Mouse (Mus musculus): ENCODE results near the gene Cebpz. TPM values are rescaled to one million over a fixed set of nuclear protein-coding genes. Genes with fewer than 3 reads are reported as not detected.
A peak's percentile ranks its signal among the peaks of the same experiment; 100 is the strongest.

The Cebpz gene
- polyA plus RNA-seq, 1 experiment from 2014 or later = 63.5 TPM

DNA sequence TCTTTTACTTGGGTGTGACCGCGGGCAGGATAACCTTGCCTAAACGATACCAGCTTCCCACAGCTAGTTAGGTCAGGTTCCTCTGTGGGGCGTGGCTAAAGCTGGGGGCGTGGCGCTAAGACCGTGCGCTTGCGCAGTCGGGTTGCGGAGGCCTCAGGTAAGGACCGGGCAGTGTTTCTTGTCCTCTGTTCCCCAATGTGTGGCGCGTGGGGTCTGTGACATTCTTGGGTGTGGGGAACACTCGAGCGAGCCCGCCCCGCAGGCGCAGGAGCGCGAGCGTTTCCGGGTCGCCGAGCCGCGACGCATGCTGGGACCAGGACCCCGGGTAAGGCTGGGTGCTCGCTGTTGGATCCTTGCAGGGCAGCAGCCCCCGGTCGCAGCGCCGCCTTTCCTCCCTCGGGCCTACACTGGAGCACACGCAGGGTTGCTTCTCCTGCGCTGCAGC, 20.5 kb downstream of the Cebpz start, which contains the start of gene Cebpzos:
Cebpzos (plus strand) TSS at position 132 of the 445 bp plus-strand sequence.
- Histone ChIP-seq H3K4me1 (replicated peaks; ENCODE audit: control insufficient read depth, insufficient read depth, low read length) (peaks cover 11% of the 10 kb centered on the region), H3K9me3 (ENCODE audit: control insufficient read depth, low read length) (no peaks in the 10 kb centered on the region)

DNA sequence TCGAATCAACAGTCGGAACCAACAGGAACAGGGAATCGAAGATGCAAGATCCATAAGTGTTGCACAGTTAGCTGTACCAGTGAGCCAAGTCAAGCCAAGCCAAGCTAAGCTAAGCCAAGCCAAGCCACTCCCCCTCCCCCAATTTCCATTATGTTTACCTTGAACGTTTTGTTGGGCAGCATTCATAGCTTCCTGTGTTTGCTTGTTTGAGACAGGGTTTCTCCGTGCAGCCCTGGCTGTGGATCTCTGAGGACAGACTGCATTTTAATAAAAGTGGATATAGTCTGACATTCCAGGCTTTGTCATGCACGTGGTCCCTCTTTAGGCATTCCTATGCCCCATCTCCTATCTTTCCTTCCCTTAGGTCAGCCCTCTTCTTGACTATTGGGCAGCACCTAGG, 21.1 kb downstream of the Cebpz start:
- DNase-seq (ENCODE audit: low spot score) = peak; percentile 64
- Histone ChIP-seq H3K9ac (ENCODE audit: low read length) (no peak overlapping the region; the same call in 1 of the 2 replicates), H3K4me1 (replicated peaks; ENCODE audit: control insufficient read depth, insufficient read depth, low read length) (peaks cover 11% of the 10 kb centered on the region), H3K36me3 (ENCODE audit: control insufficient read depth, insufficient read depth, low read length) (peaks cover 23% of the 10 kb centered on the region), H3K27me3 (replicated peaks; ENCODE audit: control insufficient read depth, insufficient read depth, low read length) (no peaks in the 10 kb centered on the region), H3K4me2 (ENCODE audit: low read length) (peak overlapping the region; percentile 91), H3K27ac (ENCODE audit: low read depth) (peak overlapping the region; percentile 79; the same call in 1 of the 2 replicates), H3K4me3 (ENCODE audit: low read depth, low read length) (peak overlapping the region; percentile 78), H3K9me3 (ENCODE audit: control insufficient read depth, low read length) (no peaks in the 10 kb centered on the region)
- peak; percentile 45; the same call in 1 of the 2 replicates for ATAC-seq (replicated peaks; ENCODE audit: low FRiP score, low TSS enrichment, low read depth)
- WGBS = 52% methylated on average over 6 of the region's 6 CpGs

More for the DNA sequence above, 20.5 kb downstream of the Cebpz start, which contains the start of gene Cebpzos:
- Histone ChIP-seq H3K27ac (ENCODE audit: low read depth) (peak within 1 kb of the TSS; percentile 79), H3K9ac (ENCODE audit: low read length) (peak within 1 kb of the TSS; percentile 74), H3K4me2 (ENCODE audit: low read length) (peak within 1 kb of the TSS; percentile 91), H3K36me3 (ENCODE audit: control insufficient read depth, insufficient read depth, low read length) (peaks cover 29% of the 10 kb centered on the region), H3K27me3 (replicated peaks; ENCODE audit: control insufficient read depth, insufficient read depth, low read length) (no peaks in the 10 kb centered on the region), H3K4me3 (ENCODE audit: low read depth, low read length) (peak within 1 kb of the TSS; percentile 78)
- under 1% methylated on average over 37 of the region's 37 CpGs for WGBS
- peak; percentile 94 for DNase-seq (ENCODE audit: low spot score)
- peak; percentile 90 for ATAC-seq (replicated peaks; ENCODE audit: low FRiP score, low TSS enrichment, low read depth)

DNA sequence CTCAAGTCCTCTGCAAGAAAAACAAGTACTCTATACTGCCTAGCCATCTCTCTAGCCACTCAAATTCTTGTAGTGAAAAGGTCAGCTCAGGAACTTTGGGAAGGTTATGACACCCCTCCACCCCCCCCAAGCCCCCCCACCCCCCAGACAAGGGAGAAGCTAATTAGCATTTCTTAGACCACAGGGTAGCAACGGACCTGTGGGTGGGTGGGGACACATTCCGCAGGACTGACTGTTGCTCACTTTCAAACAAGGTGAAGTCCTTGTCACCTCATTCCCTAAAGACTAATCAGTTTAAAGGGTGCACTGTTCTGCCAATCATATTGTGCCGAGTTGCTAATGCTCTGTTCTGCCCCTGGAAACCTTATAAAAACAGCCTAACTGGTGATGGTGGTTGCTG, 22.9 kb downstream of the Cebpz start:
- 70% methylated on average over 3 of the region's 3 CpGs for WGBS
- Histone ChIP-seq H3K9me3 (ENCODE audit: control insufficient read depth, low read length) (no peaks in the 10 kb centered on the region), H3K27ac (ENCODE audit: low read depth) (no peak overlapping the region), H3K4me3 (ENCODE audit: low read depth, low read length) (no peak overlapping the region), H3K4me2 (ENCODE audit: low read length) (no peak overlapping the region), H3K36me3 (ENCODE audit: control insufficient read depth, insufficient read depth, low read length) (peaks cover 5% of the 10 kb centered on the region; the same call in 1 of the 2 replicates), H3K27me3 (replicated peaks; ENCODE audit: control insufficient read depth, insufficient read depth, low read length) (0 out of 2 replicates have a peak, but pooled peaks cover 2% of the 10 kb centered on the region), H3K9ac (ENCODE audit: low read length) (no peak overlapping the region), H3K4me1 (replicated peaks; ENCODE audit: control insufficient read depth, insufficient read depth, low read length) (peaks cover 11% of the 10 kb centered on the region)
- DNase-seq (ENCODE audit: low spot score) (no peak), ATAC-seq (replicated peaks; ENCODE audit: low FRiP score, low TSS enrichment, low read depth) (no peak)

DNA sequence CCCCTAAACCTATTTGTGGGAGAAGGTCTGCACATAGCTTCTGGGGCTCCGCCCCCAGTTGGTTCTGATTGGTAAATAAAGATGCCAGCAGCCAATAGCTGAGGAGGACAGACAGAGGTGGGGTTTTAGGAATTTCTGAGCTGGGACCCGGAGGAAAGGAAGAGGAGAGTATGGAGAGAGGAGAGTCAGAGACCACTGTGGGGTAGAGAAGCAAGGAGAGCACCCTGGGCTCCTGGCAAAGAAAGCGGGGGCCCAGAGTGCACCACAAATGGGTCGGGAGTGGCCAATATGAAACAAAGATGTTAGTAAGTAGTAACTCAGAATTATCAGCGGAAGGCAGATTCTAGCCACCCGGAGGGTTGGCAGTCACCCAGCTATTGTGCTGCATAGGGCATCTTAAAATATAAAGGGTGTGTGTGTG, 24.0 kb downstream of the Cebpz start:
- WGBS = 30% methylated on average over 6 of the region's 6 CpGs
- H3K27me3 ChIP-seq (replicated peaks; ENCODE audit: control insufficient read depth, insufficient read depth, low read length) = 0 out of 2 replicates have a peak, but pooled peaks cover 2% of the 10 kb centered on the region
- ATAC-seq (replicated peaks; ENCODE audit: low FRiP score, low TSS enrichment, low read depth) (no peak), DNase-seq (ENCODE audit: low spot score) (no peak)
- H3K4me2 ChIP-seq (ENCODE audit: low read length) = peak overlapping the region; percentile 47
- H3K9me3 ChIP-seq (ENCODE audit: control insufficient read depth, low read length) = no peaks in the 10 kb centered on the region
- H3K4me3 ChIP-seq (ENCODE audit: low read depth, low read length) = peak overlapping the region; percentile 34
- peaks cover 11% of the 10 kb centered on the region for H3K4me1 ChIP-seq (replicated peaks; ENCODE audit: control insufficient read depth, insufficient read depth, low read length)
- no peak overlapping the region for H3K27ac ChIP-seq (ENCODE audit: low read depth)
- H3K9ac ChIP-seq (ENCODE audit: low read length) = no peak overlapping the region
- H3K36me3 ChIP-seq (ENCODE audit: control insufficient read depth, insufficient read depth, low read length) = no peaks in the 10 kb centered on the region

DNA sequence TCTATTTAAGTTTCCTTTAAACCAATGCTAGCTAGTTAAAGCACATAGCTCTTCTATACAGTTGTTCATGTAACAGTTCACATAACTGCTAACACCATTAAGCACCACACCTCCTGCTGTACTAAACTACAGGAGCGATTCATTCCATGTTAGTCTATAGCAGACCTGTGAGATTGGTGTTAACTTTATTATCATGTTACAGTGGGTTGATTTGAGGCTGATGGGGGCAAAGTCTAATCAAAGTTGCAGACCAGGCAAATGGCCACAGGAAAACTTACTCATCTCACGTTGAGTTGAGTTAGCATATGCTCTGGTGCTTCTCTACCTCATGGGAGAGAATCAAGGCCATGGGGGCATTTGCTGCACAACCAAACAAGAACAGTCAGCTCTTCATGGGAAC, 27.5 kb downstream of the Cebpz start:
- no peaks in the 10 kb centered on the region for H3K4me1 ChIP-seq (replicated peaks; ENCODE audit: control insufficient read depth, insufficient read depth, low read length)
- H3K9me3 ChIP-seq (ENCODE audit: control insufficient read depth, low read length) = no peaks in the 10 kb centered on the region
- no peak overlapping the region for H3K27ac ChIP-seq (ENCODE audit: low read depth)
- H3K4me3 ChIP-seq (ENCODE audit: low read depth, low read length) = no peak overlapping the region
- ATAC-seq (replicated peaks; ENCODE audit: low FRiP score, low TSS enrichment, low read depth) (no peak), DNase-seq (ENCODE audit: low spot score) (no peak)
- no peak overlapping the region for H3K4me2 ChIP-seq (ENCODE audit: low read length)
- H3K27me3 ChIP-seq (replicated peaks; ENCODE audit: control insufficient read depth, insufficient read depth, low read length) = 0 out of 2 replicates have a peak, but pooled peaks cover 2% of the 10 kb centered on the region
- WGBS = 81% methylated on average over 2 of the region's 2 CpGs
- no peaks in the 10 kb centered on the region for H3K36me3 ChIP-seq (ENCODE audit: control insufficient read depth, insufficient read depth, low read length)
- H3K9ac ChIP-seq (ENCODE audit: low read length) = no peak overlapping the region

DNA sequence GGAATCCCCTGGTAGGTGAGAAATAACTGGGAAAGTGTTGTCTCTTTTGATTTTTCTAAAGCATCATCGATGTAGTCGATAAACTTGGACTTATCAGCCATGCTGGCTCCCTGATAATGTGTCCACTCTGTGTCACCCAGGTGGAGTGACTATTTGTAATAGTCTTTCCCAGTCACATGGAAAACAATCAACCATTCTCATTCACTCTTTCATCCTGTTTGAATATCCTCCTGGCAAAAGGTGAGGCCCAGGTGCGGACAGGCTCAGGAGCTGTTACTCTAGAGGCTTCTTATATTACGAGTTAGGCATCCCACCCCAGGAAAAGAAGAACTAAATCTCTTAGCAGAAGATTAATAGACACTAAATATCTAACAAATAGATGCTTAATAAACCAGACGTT, 30.0 kb downstream of the Cebpz start, which contains the start of gene Sult6b1:
Sult6b1 (minus strand) TSS at position 101 of the 400 bp plus-strand sequence.
- Histone ChIP-seq H3K4me2 (ENCODE audit: low read length) (no peak within 1 kb of the TSS), H3K9ac (ENCODE audit: low read length) (no peak within 1 kb of the TSS), H3K4me3 (ENCODE audit: low read depth, low read length) (no peak within 1 kb of the TSS), H3K4me1 (replicated peaks; ENCODE audit: control insufficient read depth, insufficient read depth, low read length) (no peaks in the 10 kb centered on the region), H3K27ac (ENCODE audit: low read depth) (no peak within 1 kb of the TSS), H3K36me3 (ENCODE audit: control insufficient read depth, insufficient read depth, low read length) (no peaks in the 10 kb centered on the region), H3K27me3 (replicated peaks; ENCODE audit: control insufficient read depth, insufficient read depth, low read length) (0 out of 2 replicates have a peak, but pooled peaks cover 2% of the 10 kb centered on the region), H3K9me3 (ENCODE audit: control insufficient read depth, low read length) (no peaks in the 10 kb centered on the region)
- 85% methylated on average over 5 of the region's 5 CpGs for whole genome bisulfite sequencing
- ATAC-seq (replicated peaks; ENCODE audit: low FRiP score, low TSS enrichment, low read depth) (no peak), DNase-seq (ENCODE audit: low spot score) (no peak)

DNA sequence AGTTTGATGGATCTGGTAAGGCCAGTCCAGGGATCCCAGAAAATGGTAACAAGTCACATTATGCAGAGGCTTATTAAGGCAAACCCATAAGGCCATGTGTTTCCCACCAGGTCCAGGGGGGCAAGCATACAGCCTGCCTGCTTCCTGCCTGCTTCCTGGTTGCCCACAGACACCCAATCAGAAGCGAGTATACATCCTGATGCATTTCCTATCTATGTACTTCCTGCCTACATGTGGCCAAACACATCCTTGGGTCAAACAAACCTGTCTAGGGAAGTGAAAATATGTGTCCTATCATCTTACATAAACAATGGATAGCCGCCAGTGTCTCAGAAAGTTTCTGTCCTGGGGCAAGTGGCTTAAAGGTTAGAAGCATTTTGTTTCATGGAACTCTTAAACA, 33.7 kb downstream of the Cebpz start:
- H3K36me3 ChIP-seq (ENCODE audit: control insufficient read depth, insufficient read depth, low read length) = no peaks in the 10 kb centered on the region
- no peak overlapping the region for H3K4me3 ChIP-seq (ENCODE audit: low read depth, low read length)
- no peaks in the 10 kb centered on the region for H3K9me3 ChIP-seq (ENCODE audit: control insufficient read depth, low read length)
- H3K9ac ChIP-seq (ENCODE audit: low read length) = no peak overlapping the region
- H3K27me3 ChIP-seq (replicated peaks; ENCODE audit: control insufficient read depth, insufficient read depth, low read length) = no peaks in the 10 kb centered on the region
- no peaks in the 10 kb centered on the region for H3K4me1 ChIP-seq (replicated peaks; ENCODE audit: control insufficient read depth, insufficient read depth, low read length)
- 73% methylated on average over 2 of the region's 2 CpGs for WGBS
- DNase-seq (ENCODE audit: low spot score) = no peak
- no peak for ATAC-seq (replicated peaks; ENCODE audit: low FRiP score, low TSS enrichment, low read depth)
- no peak overlapping the region for H3K27ac ChIP-seq (ENCODE audit: low read depth)
- no peak overlapping the region for H3K4me2 ChIP-seq (ENCODE audit: low read length)

DNA sequence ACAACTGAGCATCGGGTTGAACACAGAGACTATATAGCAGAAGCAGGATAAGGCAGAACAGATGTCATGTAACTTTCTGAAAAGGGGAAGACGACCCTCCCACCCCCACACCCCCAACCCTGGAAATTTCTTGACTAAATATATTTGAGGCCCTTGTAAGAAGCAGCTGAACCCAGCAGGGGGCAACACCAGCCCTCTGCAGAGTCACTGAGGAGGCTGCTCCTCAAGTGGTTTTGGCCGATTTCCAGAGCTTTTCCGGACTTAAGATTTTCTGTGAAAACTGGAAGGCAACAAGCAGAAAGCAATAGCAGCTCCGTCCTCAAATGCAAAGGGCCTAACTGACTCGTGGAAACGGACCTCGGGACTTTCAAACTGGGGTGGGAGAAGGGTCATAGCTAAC, 41.5 kb downstream of the Cebpz start:
- DNase-seq (ENCODE audit: low spot score) = peak; percentile 91
- Histone ChIP-seq H3K4me2 (ENCODE audit: low read length) (peak overlapping the region; percentile 42), H3K36me3 (ENCODE audit: control insufficient read depth, insufficient read depth, low read length) (no peaks in the 10 kb centered on the region), H3K9ac (ENCODE audit: low read length) (no peak overlapping the region), H3K4me3 (ENCODE audit: low read depth, low read length) (no peak overlapping the region; the same call in 1 of the 2 replicates), H3K9me3 (ENCODE audit: control insufficient read depth, low read length) (no peaks in the 10 kb centered on the region), H3K27me3 (replicated peaks; ENCODE audit: control insufficient read depth, insufficient read depth, low read length) (no peaks in the 10 kb centered on the region), H3K27ac (ENCODE audit: low read depth) (no peak overlapping the region), H3K4me1 (replicated peaks; ENCODE audit: control insufficient read depth, insufficient read depth, low read length) (0 out of 2 replicates have a peak, but pooled peaks cover 2% of the 10 kb centered on the region)
- no peak; the same call in 1 of the 2 replicates for ATAC-seq (replicated peaks; ENCODE audit: low FRiP score, low TSS enrichment, low read depth)
- 25% methylated on average over 8 of the region's 8 CpGs for WGBS

DNA sequence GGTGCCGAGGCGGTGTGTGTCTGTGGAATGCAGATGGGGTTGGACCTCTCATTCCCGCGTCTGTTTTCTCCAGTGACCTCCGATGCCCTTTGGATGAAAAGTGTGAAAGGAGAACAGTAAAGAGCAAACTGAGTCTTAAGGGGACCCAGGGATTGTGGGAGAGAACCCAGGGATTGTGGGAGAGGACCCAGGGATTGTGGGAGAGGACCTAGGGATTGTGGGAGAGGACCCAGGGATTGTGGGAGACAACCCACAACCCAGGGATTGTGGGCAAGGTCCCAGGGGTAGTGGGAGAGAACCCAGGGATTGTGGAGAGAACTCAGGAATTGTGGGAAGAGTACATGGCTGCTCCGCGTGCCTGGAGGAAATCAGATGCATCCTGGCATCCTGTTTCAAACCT, 41.9 kb downstream of the Cebpz start:
- no peak overlapping the region for H3K4me3 ChIP-seq (ENCODE audit: low read depth, low read length)
- ATAC-seq (replicated peaks; ENCODE audit: low FRiP score, low TSS enrichment, low read depth) (no peak), DNase-seq (ENCODE audit: low spot score) (no peak)
- no peak overlapping the region for H3K27ac ChIP-seq (ENCODE audit: low read depth)
- 0 out of 2 replicates have a peak, but pooled peaks cover 2% of the 10 kb centered on the region for H3K4me1 ChIP-seq (replicated peaks; ENCODE audit: control insufficient read depth, insufficient read depth, low read length)
- no peaks in the 10 kb centered on the region for H3K27me3 ChIP-seq (replicated peaks; ENCODE audit: control insufficient read depth, insufficient read depth, low read length)
- WGBS = 74% methylated on average over 7 of the region's 7 CpGs
- H3K36me3 ChIP-seq (ENCODE audit: control insufficient read depth, insufficient read depth, low read length) = no peaks in the 10 kb centered on the region
- H3K9me3 ChIP-seq (ENCODE audit: control insufficient read depth, low read length) = no peaks in the 10 kb centered on the region
- no peak overlapping the region for H3K9ac ChIP-seq (ENCODE audit: low read length)
- H3K4me2 ChIP-seq (ENCODE audit: low read length) = peak overlapping the region; percentile 42; the same call in 1 of the 2 replicates
